Mouse (Mus musculus) stomach, postnatal 0 days (tissue): ENCODE measurements around the gene Mtg2. TPM values are rescaled to one million over a fixed set of nuclear protein-coding genes. Genes with fewer than 3 reads are reported as not detected.

Source experiments
- ATAC-seq: fragments of 200-750 bp; cut with Nextera tagmentation; 2 replicates; pipeline ENCODE4 v1.8.0; 2017; ENCODE audit not compliant: low FRiP score, low TSS enrichment
- DNase-seq: peaks from one replicate; pipeline ENCODE4 v3.0.0-alpha.2; 2016; ENCODE audit warnings: low spot score
- H3K27ac ChIP-seq: fragments of 300-500 bp; sonication (generic); replicated peaks from 2 replicates; pipeline ENCODE4 v1.5.1; 2014; ENCODE audit warnings: mild to moderate bottlenecking, control low read depth
- H3K27me3 ChIP-seq: fragments of 300-500 bp; sonication (generic); 2 replicates; pipeline ENCODE4 v1.6.1; 2014; ENCODE audit warnings: low read length; ENCODE audit not compliant: control insufficient read depth, insufficient read depth
- H3K36me3 ChIP-seq: fragments of 300-500 bp; sonication (generic); 2 replicates; pipeline ENCODE4 v1.6.1; 2014; ENCODE audit warnings: low read length, mixed read lengths; ENCODE audit not compliant: control insufficient read depth, insufficient read depth
- H3K4me1 ChIP-seq: fragments of 300-500 bp; sonication (generic); replicated peaks from 2 replicates; pipeline ENCODE4 v1.6.1; 2014; ENCODE audit warnings: antibody characterized with exemption; ENCODE audit not compliant: control insufficient read depth, insufficient read depth
- H3K4me2 ChIP-seq: fragments of 300-500 bp; sonication (generic); replicated peaks from 2 replicates; pipeline ENCODE4 v1.6.1; 2014; ENCODE audit warnings: low read depth, mild to moderate bottlenecking, control low read depth, moderate library complexity
- H3K4me3 ChIP-seq: fragments of 300-500 bp; sonication (generic); 2 replicates; pipeline ENCODE4 v1.5.1; 2014; ENCODE audit warnings: low read depth, low read length, control low read depth
- H3K9ac ChIP-seq: fragments of 300-500 bp; sonication (generic); 2 replicates; pipeline ENCODE4 v1.6.1; 2014; ENCODE audit warnings: mild to moderate bottlenecking, low read length, control low read depth, mixed read lengths
- H3K9me3 ChIP-seq: fragments of 300-500 bp; sonication (generic); 2 replicates; pipeline ENCODE4 v1.6.1; 2016; ENCODE audit warnings: low read length; ENCODE audit not compliant: control insufficient read depth
- CTCF ChIP-seq: IDR thresholded peaks from 2 replicates; pipeline ENCODE4 v1.5.1; 2016; ENCODE audit warnings: antibody characterized with exemption, low read depth, mild to moderate bottlenecking, moderate library complexity
- EP300 ChIP-seq: optimal IDR thresholded peaks from 2 replicates; pipeline ENCODE3; 2016; ENCODE audit warnings: antibody characterized with exemption
- WGBS: fragments of 180-500 bp; shearing (Covaris S2); extraction: QIAGEN DNeasy Blood & Tissue Kit; methylation state at CpG from one replicate; pipeline ENCODE4 v1.1.7; 2014; 5-methylcytosine and 5-hydroxymethylcytosine counted together
- polyA plus RNA-seq: library from polyadenylated mRNA; unstranded; fragments of >200 nt; fragmentation: Nextera tagmentation; extraction: Ambion mirVana; gene quantifications from 2 replicates; pipeline ENCODE4 v1.2.1, GENCODE M21; 2015

Gene Mtg2
- polyA plus RNA-seq, result 13.9 and 14.0 TPM in 2 replicates

- DNase-seq (peak; percentile 96), ATAC-seq (peak; percentile 95)
- no peaks in the 10 kb centered on the region for H3K4me1 ChIP-seq
- no peaks in the 10 kb centered on the region for H3K9me3 ChIP-seq
- TF ChIP-seq CTCF (peak; percentile 31), EP300 (no peak)
- H3K4me2 ChIP-seq, result peak within 1 kb of the TSS; percentile 83
- H3K27me3 ChIP-seq, result no peaks in the 10 kb centered on the region
- peak within 1 kb of the TSS; percentile 67 for H3K4me3 ChIP-seq
- H3K36me3 ChIP-seq, result peaks cover 5% of the 10 kb centered on the region
- WGBS, result 6% methylated on average over 58 of the region's 58 CpGs
- H3K9ac ChIP-seq, result peak within 1 kb of the TSS; percentile 75
- peak within 1 kb of the TSS; percentile 82 for H3K27ac ChIP-seq
These were observed at the start of gene Mtg2 for GRCm38 (mm10) chr2:180070481-180071453. TSS of gene Mtg2 (plus strand) at chr2:180070588.

- H3K4me3 ChIP-seq, result no peak overlapping the region
- H3K4me1 ChIP-seq, result no peaks in the 10 kb centered on the region
- no peak for TF ChIP-seq EP300
- no peak for TF ChIP-seq CTCF
- no peaks in the 10 kb centered on the region for H3K27me3 ChIP-seq
- H3K9me3 ChIP-seq, result no peaks in the 10 kb centered on the region
- H3K4me2 ChIP-seq, result no peak overlapping the region
- no peak for DNase-seq
- no peak overlapping the region for H3K27ac ChIP-seq
- WGBS, result 75% methylated on average over 8 of the region's 8 CpGs
- no peak overlapping the region for H3K9ac ChIP-seq
- H3K36me3 ChIP-seq, result no peaks in the 10 kb centered on the region
- ATAC-seq, result no peak
These were observed 49.5 kb upstream of the Mtg2 start for GRCm38 (mm10) chr2:180020919-180021318.

- Histone ChIP-seq H3K9me3 (no peaks in the 10 kb centered on the region), H3K4me1 (no peaks in the 10 kb centered on the region; the same call in none of the 2 replicates), H3K9ac (no peak overlapping the region), H3K27ac (no peak overlapping the region), H3K4me3 (no peak overlapping the region), H3K27me3 (no peaks in the 10 kb centered on the region), H3K4me2 (no peak overlapping the region), H3K36me3 (no peaks in the 10 kb centered on the region)
- DNase-seq (no peak), ATAC-seq (no peak)
- 57% methylated on average over 6 of the region's 6 CpGs for WGBS
- TF ChIP-seq CTCF (no peak), EP300 (no peak)
These were observed 47.6 kb upstream of the Mtg2 start for GRCm38 (mm10) chr2:180022751-180023150.

DNA sequence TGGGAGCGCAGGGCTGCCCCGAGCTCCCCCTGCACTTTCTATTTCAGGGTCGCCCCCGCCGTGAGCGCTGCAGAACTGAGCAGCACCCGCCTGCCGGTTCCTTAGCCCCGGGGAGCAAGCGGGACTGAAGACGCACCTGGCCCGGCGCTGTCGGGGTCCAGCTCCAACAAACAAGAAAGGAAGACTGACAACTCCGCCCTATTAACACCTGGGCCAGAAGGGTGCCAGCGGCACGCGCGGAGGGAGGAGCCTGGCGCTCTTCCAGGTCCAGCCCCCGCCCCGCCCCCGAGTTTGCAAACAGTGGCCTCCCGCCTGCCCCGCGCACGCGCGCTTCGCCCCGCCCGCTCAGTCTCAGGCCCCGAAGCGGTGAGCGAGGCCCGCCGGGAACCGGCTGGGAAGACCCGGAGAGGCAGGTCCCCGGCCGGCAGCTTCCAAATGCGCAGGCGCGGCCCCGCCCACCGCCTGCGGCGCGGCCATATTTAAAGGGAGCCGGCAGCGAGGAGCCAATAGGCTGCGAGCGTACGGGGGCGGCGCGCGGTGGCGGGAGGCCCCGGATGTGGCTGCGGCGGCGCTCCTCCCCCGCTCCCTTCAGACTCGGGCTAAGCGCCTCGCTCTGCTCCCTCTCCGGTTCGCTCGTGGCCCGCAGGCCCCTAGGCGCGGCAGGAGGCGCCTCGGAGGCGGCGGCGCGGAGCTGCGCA is 45.8 kb upstream of the Mtg2 start, which contains the start of gene Lsm14b:
Gene Lsm14b, plus strand, starts transcription at position 587 of the 698 bp plus-strand sequence.
- WGBS, result under 1% methylated on average over 61 of the region's 80 CpGs
- Histone ChIP-seq H3K4me3 (peak within 1 kb of the TSS; percentile 84), H3K27ac (peak within 1 kb of the TSS; percentile 93), H3K27me3 (no peaks in the 10 kb centered on the region), H3K36me3 (no peaks in the 10 kb centered on the region; the same call in 1 of the 2 replicates), H3K9ac (peak within 1 kb of the TSS; percentile 84), H3K9me3 (no peaks in the 10 kb centered on the region), H3K4me2 (peak within 1 kb of the TSS; percentile 99), H3K4me1 (no peaks in the 10 kb centered on the region; the same call in none of the 2 replicates)
- ATAC-seq, result peak; percentile 96
- peak; percentile 99 for DNase-seq
- TF ChIP-seq EP300, result no peak
- peak; percentile 21; the same call in 1 of the 2 replicates for TF ChIP-seq CTCF

- no peaks in the 10 kb centered on the region for H3K27me3 ChIP-seq
- H3K4me1 ChIP-seq, result no peaks in the 10 kb centered on the region; the same call in none of the 2 replicates
- 1% methylated on average over 58 of the region's 84 CpGs for WGBS
- H3K4me3 ChIP-seq, result peak overlapping the region; percentile 84
- H3K27ac ChIP-seq, result peak overlapping the region; percentile 93
- no peaks in the 10 kb centered on the region for H3K9me3 ChIP-seq
- peak; percentile 10 for ATAC-seq
- H3K36me3 ChIP-seq, result no peaks in the 10 kb centered on the region; the same call in 1 of the 2 replicates
- TF ChIP-seq EP300 (no peak), CTCF (no peak)
- peak; percentile 56 for DNase-seq
- H3K4me2 ChIP-seq, result peak overlapping the region; percentile 99
- H3K9ac ChIP-seq, result peak overlapping the region; percentile 84
These were observed 45.1 kb upstream of the Mtg2 start for GRCm38 (mm10) chr2:180025135-180025860.
